ENCODE assay signal across 8 mouse cellular contexts in the genomic region with DNA sequence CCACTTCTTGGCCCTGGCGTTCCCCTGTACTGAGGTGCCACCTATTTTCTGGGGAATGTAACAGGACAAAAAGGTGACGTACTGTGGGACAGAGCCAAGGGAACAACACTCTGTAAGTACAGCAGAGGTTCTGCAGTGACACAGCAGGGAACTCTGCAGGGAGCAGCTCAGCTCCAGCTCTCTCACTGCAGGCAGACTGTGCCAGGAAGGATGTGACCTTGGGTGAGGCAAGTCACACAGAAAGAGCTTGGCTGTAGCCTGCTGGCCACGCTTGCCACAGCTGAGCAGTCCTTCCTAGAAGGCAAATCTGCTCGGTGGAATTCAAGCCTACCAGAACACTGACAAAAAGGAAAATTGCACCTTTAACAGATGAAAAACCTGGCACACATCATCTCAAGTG. TPM values are rescaled to one million over a fixed set of nuclear protein-coding genes. Genes with fewer than 3 reads are reported as not detected.
A peak's percentile ranks its signal among the peaks of the same experiment; 100 is the strongest.
DNase-seq lines count a peak whose midpoint lies in the region; ATAC-seq and TF ChIP-seq lines count a peak whose summit lies in the region.

No protein-coding gene starts in this region.

- TF ChIP-seq CTCF in Patski (IDR thresholded peaks at IDR 0.05), result no peak

- DNase-seq in layer of hippocampus, adult 11-12 months (ENCODE audit: low spot score), result peak; percentile 32
- DNase-seq in layer of hippocampus, postnatal 25 days (ENCODE audit: extremely low spot score in 1 of 2, low spot score in 1 of 2), result no peak
- DNase-seq in Patski (ENCODE audit: low read depth, low spot score), result no peak
- DNase-seq in heart, postnatal 4 days, result peak; percentile 76
- peak; percentile 34 to 72 for DNase-seq in urinary bladder, postnatal 36 days (ENCODE audit: low spot score in 2 of 2)
- no peak for DNase-seq in right cerebral cortex, postnatal 25 days

- no peak overlapping the region for H3K4me3 ChIP-seq in embryonic facial prominence, embryonic 15.5 days (replicated peaks)
- no peak overlapping the region for H3K4me3 ChIP-seq in lung, embryonic 16.5 days (ENCODE audit: low read length)

- no peak overlapping the region for H3K9ac ChIP-seq in embryonic facial prominence, embryonic 15.5 days
- no peak overlapping the region for H3K9ac ChIP-seq in lung, embryonic 16.5 days (ENCODE audit: low read length)

- H3K9me3 ChIP-seq in embryonic facial prominence, embryonic 15.5 days (replicated peaks), result no peaks in the 10 kb centered on the region
- H3K9me3 ChIP-seq in lung, embryonic 16.5 days (ENCODE audit: control insufficient read depth, low read length), result no peaks in the 10 kb centered on the region

- POLR2A ChIA-PET in Patski (lab: Charles Lee), result interaction anchor here (0.7 kb wide), 1 partner anchor 16 kb away, joined by 3 read pairs; no protein-coding TSS in a partner anchor

- H3K27me3 ChIP-seq in Patski, result no peaks in the 10 kb centered on the region
- H3K27me3 ChIP-seq in embryonic facial prominence, embryonic 15.5 days, result no peaks in the 10 kb centered on the region
- H3K27me3 ChIP-seq in lung, embryonic 16.5 days (ENCODE audit: control insufficient read depth, insufficient read depth, low read depth, low read length), result no peaks in the 10 kb centered on the region

- in situ Hi-C loops in Patski (cut with MboI; ENCODE audit: low pct_unique_long_range_greater_than_20kb), result no loop called here

- 0 out of 2 replicates have a peak overlapping the region, but pooled peaks have one; percentile 36 for H3K27ac ChIP-seq in embryonic facial prominence, embryonic 15.5 days (replicated peaks)
- H3K27ac ChIP-seq in lung, embryonic 16.5 days (ENCODE audit: low read length), result peak overlapping the region; percentile 23

- CTCF ChIA-PET in Patski (lab: Charles Lee), result interaction anchor here (1.0 to 1.6 kb wide), 3 partner anchors 8 to 48 kb away, joined by 3 to 4 read pairs (median 4); a partner anchor contains a TSS

- H3K36me3 ChIP-seq in embryonic facial prominence, embryonic 15.5 days, result no peaks in the 10 kb centered on the region
- no peaks in the 10 kb centered on the region for H3K36me3 ChIP-seq in lung, embryonic 16.5 days (ENCODE audit: control insufficient read depth, insufficient read depth, low read length)

- 0 out of 2 replicates have a peak, but pooled peaks cover 4% of the 10 kb centered on the region for H3K4me1 ChIP-seq in embryonic facial prominence, embryonic 15.5 days
- peaks cover 19% of the 10 kb centered on the region for H3K4me1 ChIP-seq in lung, embryonic 16.5 days (replicated peaks; ENCODE audit: control insufficient read depth, insufficient read depth, low read length)

- no peak overlapping the region for H3K4me2 ChIP-seq in embryonic facial prominence, embryonic 15.5 days (replicated peaks)
- H3K4me2 ChIP-seq in lung, embryonic 16.5 days (ENCODE audit: low read depth, low read length), result no peak overlapping the region

- WGBS in embryonic facial prominence, embryonic 15.5 days, result 54% methylated on average over 4 of the region's 4 CpGs
- WGBS in lung, embryonic 16.5 days, result 47% methylated on average over 4 of the region's 4 CpGs

- peak; percentile 87 for ATAC-seq in Patski
- no peak for ATAC-seq in embryonic facial prominence, embryonic 15.5 days (ENCODE audit: insufficient number of reproducible peaks, low FRiP score, low TSS enrichment, low read depth)
- ATAC-seq in lung, embryonic 16.5 days (ENCODE audit: low read depth), result peak; percentile 70

RNA-seq across cellular contexts. Expression of a gene that starts 8.3 kb away (rescaled TPM):
- total RNA-seq in layer of hippocampus, postnatal 25 days (2021), result 10 to 100 TPM; 33.1 to 35.5 TPM
- polyA plus RNA-seq in Patski (2021), result 39.3 TPM
- 67.0 and 71.2 TPM in 2 replicates for polyA plus RNA-seq in embryonic facial prominence, embryonic 15.5 days (2015; fragmentation: Nextera tagmentation; extraction: Ambion mirVana)
- 10 to 100 TPM; 26.2 to 27.7 TPM for total RNA-seq in heart, postnatal 4 days (2021)
- polyA plus RNA-seq in lung, embryonic 16.5 days (2015; fragmentation: Nextera tagmentation; extraction: Ambion mirVana), result 72.3 and 76.2 TPM in 2 replicates

RNA-seq across cellular contexts. Expression of a gene that starts 55.8 kb away (rescaled TPM):
- total RNA-seq in layer of hippocampus, postnatal 25 days (2021), result 10 to 100 TPM; 89.6 to 90.0 TPM
- 57.0 TPM for polyA plus RNA-seq in Patski (2021)
- polyA plus RNA-seq in embryonic facial prominence, embryonic 15.5 days (2015; fragmentation: Nextera tagmentation; extraction: Ambion mirVana), result 156 and 160 TPM in 2 replicates
- total RNA-seq in heart, postnatal 4 days (2021), result 10 to 100 TPM; 67.3 to 84.0 TPM
- 148 and 151 TPM in 2 replicates for polyA plus RNA-seq in lung, embryonic 16.5 days (2015; fragmentation: Nextera tagmentation; extraction: Ambion mirVana)

RNA-seq across cellular contexts. Expression of a gene that starts 55.8 kb away (rescaled TPM):
- total RNA-seq in layer of hippocampus, postnatal 25 days (2021), result under 1 TPM; 0.63 to 0.81 TPM
- polyA plus RNA-seq in Patski (2021), result 12.9 TPM
- 25.4 and 28.6 TPM in 2 replicates for polyA plus RNA-seq in embryonic facial prominence, embryonic 15.5 days (2015; fragmentation: Nextera tagmentation; extraction: Ambion mirVana)
- 10 to 100 TPM in 1 of 2 experiments, 1 to 10 TPM in 1; 9.0 to 10.9 TPM for total RNA-seq in heart, postnatal 4 days (2021)
- polyA plus RNA-seq in lung, embryonic 16.5 days (2015; fragmentation: Nextera tagmentation; extraction: Ambion mirVana), result 38.0 and 43.8 TPM in 2 replicates

Comparison
In these comparisons a context has a peak if more than half of its experiments do, and no peak if none do; other contexts are left out.
1. DNase-seq: peak in layer of hippocampus, adult 11-12 months (single experiment), heart, postnatal 4 days (single experiment) and urinary bladder, postnatal 36 days (2 of 2); none in layer of hippocampus, postnatal 25 days (0 of 2), Patski (single experiment) and right cerebral cortex, postnatal 25 days (single experiment).